Comparison of ENCODE assay signal across 7 mouse cellular contexts in genomic region chr7:79279376-79280029, GRCm38 (mm10). TPM values are rescaled to one million over a fixed set of nuclear protein-coding genes. Genes with fewer than 3 reads are reported as not detected.
A peak's percentile ranks its signal among the peaks of the same experiment; 100 is the strongest.
DNase-seq lines count a peak whose midpoint lies in the region; ATAC-seq lines count a peak whose summit lies in the region.

No protein-coding gene starts in this region.

- H3K36me3 ChIP-seq in heart, embryonic 12.5 days, result no peaks in the 10 kb centered on the region
- H3K36me3 ChIP-seq in liver, embryonic 13.5 days, result peaks cover 24% of the 10 kb centered on the region
- H3K36me3 ChIP-seq in stomach, embryonic 14.5 days (ENCODE audit: control insufficient read depth, insufficient read depth, low read length), result no peaks in the 10 kb centered on the region; the same call in 1 of the 2 replicates

- H3K4me1 ChIP-seq in heart, embryonic 12.5 days (replicated peaks), result peaks cover 60% of the 10 kb centered on the region
- H3K4me1 ChIP-seq in liver, embryonic 13.5 days (replicated peaks), result peaks cover 98% of the 10 kb centered on the region
- peaks cover 38% of the 10 kb centered on the region for H3K4me1 ChIP-seq in stomach, embryonic 14.5 days (ENCODE audit: control insufficient read depth, insufficient read depth, low read length)

- ATAC-seq in heart, embryonic 12.5 days (ENCODE audit: insufficient number of reproducible peaks, low FRiP score), result no peak
- ATAC-seq in liver, embryonic 13.5 days (ENCODE audit: low read depth), result no peak
- no peak for ATAC-seq in stomach, embryonic 14.5 days (ENCODE audit: insufficient number of reproducible peaks, insufficient read depth, low FRiP score, low read depth)

- WGBS in heart, embryonic 12.5 days, result 63% methylated on average over 10 of the region's 10 CpGs
- WGBS in liver, embryonic 13.5 days (ENCODE audit: insufficient replicate concordance), result 24% methylated on average over 10 of the region's 10 CpGs
- 57% methylated on average over 10 of the region's 10 CpGs for WGBS in stomach, embryonic 14.5 days

- 0 out of 2 replicates have a peak overlapping the region, but pooled peaks have one; percentile 1 for H3K27ac ChIP-seq in heart, embryonic 12.5 days (ENCODE audit: poor library complexity, severe bottlenecking)
- H3K27ac ChIP-seq in liver, embryonic 13.5 days, result peak overlapping the region; percentile 58
- H3K27ac ChIP-seq in stomach, embryonic 14.5 days (ENCODE audit: low read length), result peak overlapping the region; percentile 13; the same call in 1 of the 2 replicates

- no peak overlapping the region for H3K9ac ChIP-seq in heart, embryonic 12.5 days
- H3K9ac ChIP-seq in liver, embryonic 13.5 days, result peak overlapping the region; percentile 63
- H3K9ac ChIP-seq in stomach, embryonic 14.5 days (replicated peaks; ENCODE audit: low read depth, low read length), result no peak overlapping the region

- no peak overlapping the region for H3K4me3 ChIP-seq in heart, embryonic 12.5 days
- no peak overlapping the region for H3K4me3 ChIP-seq in liver, embryonic 13.5 days (replicated peaks)
- H3K4me3 ChIP-seq in stomach, embryonic 14.5 days (ENCODE audit: low read depth, low read length), result no peak overlapping the region

- no peak overlapping the region for H3K4me2 ChIP-seq in heart, embryonic 12.5 days
- H3K4me2 ChIP-seq in liver, embryonic 13.5 days, result peak overlapping the region; percentile 42
- H3K4me2 ChIP-seq in stomach, embryonic 14.5 days (replicated peaks; ENCODE audit: low read depth, low read length), result no peak overlapping the region

- H3K9me3 ChIP-seq in heart, embryonic 12.5 days (replicated peaks), result no peaks in the 10 kb centered on the region
- no peaks in the 10 kb centered on the region for H3K9me3 ChIP-seq in liver, embryonic 13.5 days (replicated peaks)
- H3K9me3 ChIP-seq in stomach, embryonic 14.5 days (ENCODE audit: control insufficient read depth, low read depth, low read length), result no peaks in the 10 kb centered on the region

- DNase-seq in testis, postnatal 14 days (ENCODE audit: low spot score), result peak; percentile 21
- no peak for DNase-seq in testis, postnatal 10 days (ENCODE audit: low spot score)
- no peak for DNase-seq in liver, embryonic 13.5 days
- no peak for DNase-seq in embryo, embryonic 11 days
- no peak for DNase-seq in gastrocnemius, adult 18-20 months (ENCODE audit: low spot score)

- no peaks in the 10 kb centered on the region for H3K27me3 ChIP-seq in heart, embryonic 12.5 days (replicated peaks)
- H3K27me3 ChIP-seq in liver, embryonic 13.5 days, result no peaks in the 10 kb centered on the region
- H3K27me3 ChIP-seq in stomach, embryonic 14.5 days (ENCODE audit: control insufficient read depth, insufficient read depth, low read length), result no peaks in the 10 kb centered on the region

RNA-seq across cellular contexts. Expression of gene Abhd2, which starts 6.5 kb away (rescaled TPM):
- 5.6 and 5.8 TPM in 2 replicates for polyA plus RNA-seq in heart, embryonic 12.5 days (2016; fragmentation: Nextera tagmentation; extraction: Ambion mirVana)
- 8.2 and 11.9 TPM in 2 replicates for polyA plus RNA-seq in liver, embryonic 13.5 days (2015; fragmentation: Nextera tagmentation; extraction: Ambion mirVana)
- 15.0 and 16.7 TPM in 2 replicates for polyA plus RNA-seq in stomach, embryonic 14.5 days (2014; fragmentation: Nextera tagmentation; extraction: Ambion mirVana)
- total RNA-seq in gastrocnemius, adult 18-20 months (2021), result 1 to 10 TPM; 3.8 to 4.7 TPM

Comparison
In these comparisons a context has a peak if more than half of its experiments do, and no peak if none do; other contexts are left out.
1. H3K27ac ChIP-seq: peak in every context shown above with its lines; median percentile 58 in liver, embryonic 13.5 days; 13 in stomach, embryonic 14.5 days; 1 in heart, embryonic 12.5 days.